Mouse (Mus musculus) kidney, adult 2 months (tissue): ENCODE data around the gene 2210010C04Rik. TPM values are rescaled to one million over a fixed set of nuclear protein-coding genes. Genes with fewer than 3 reads are reported as not detected.
"Not testable (repeated sequence)": the region's sequence is repeated elsewhere in the genome, so short reads cannot be mapped to it uniquely, and the experiment has no call there.

Source experiments
- DNase-seq: peaks from one replicate; pipeline ENCODE4 v3.0.0; 2021
- H3K27ac ChIP-seq: fragments of 200-500 bp; 2 replicates; pipeline ENCODE4 v1.5.1; 2012; ENCODE audit warnings: low read depth, low read length, control low read depth, inconsistent platforms; ENCODE audit not compliant: insufficient read depth
- H3K27me3 ChIP-seq: fragments of 200-500 bp; replicated peaks from 2 replicates; pipeline ENCODE4 v1.6.1; 2012; ENCODE audit warnings: mild to moderate bottlenecking, moderate library complexity, low read length, inconsistent platforms; ENCODE audit not compliant: control insufficient read depth, insufficient read depth
- H3K36me3 ChIP-seq: fragments of 200-500 bp; 2 replicates; pipeline ENCODE4 v1.6.1; 2012; ENCODE audit warnings: mild to moderate bottlenecking, moderate library complexity, low read length, inconsistent platforms; ENCODE audit not compliant: control insufficient read depth, insufficient read depth
- H3K4me1 ChIP-seq: fragments of 200-500 bp; 2 replicates; pipeline ENCODE4 v1.6.1; 2011; ENCODE audit warnings: low read length; ENCODE audit not compliant: control insufficient read depth, insufficient read depth
- H3K4me3 ChIP-seq: fragments of 200-500 bp; 2 replicates; pipeline ENCODE4 v1.5.1; 2011; ENCODE audit warnings: mild to moderate bottlenecking, low read depth, low read length, control low read depth; ENCODE audit not compliant: insufficient read depth
- CTCF ChIP-seq: fragments of 200-500 bp; conservative IDR thresholded peaks from 2 replicates; pipeline ENCODE4 v1.5.1; 2011; ENCODE audit warnings: low read depth, mild to moderate bottlenecking, control low read depth, low read length, moderate library complexity, mixed read lengths; ENCODE audit not compliant: insufficient read depth, insufficient read length
- POLR2A ChIP-seq: fragments of 200-500 bp; IDR thresholded peaks from one replicate; pipeline ENCODE4 v1.6.1; 2011; ENCODE audit warnings: low read depth, low read length, control low read depth
- WGBS: fragments of 180-500 bp; shearing (Covaris S2); methylation state at CpG from one replicate; pipeline ENCODE4 v1.1.7; 2018; 5-methylcytosine and 5-hydroxymethylcytosine counted together
- polyA plus RNA-seq: library from polyadenylated mRNA; depleted of rRNA; stranded (reverse); fragments of >200 nt; gene quantifications from 2 replicates; pipeline ENCODE4 v1.2.3, GENCODE M21; 2012; rRNA removed

2210010C04Rik gene
- polyA plus RNA-seq, 1 experiment: 0.05 TPM

- Histone ChIP-seq H3K4me3 (no peak overlapping the region), H3K27ac (no peak overlapping the region), H3K27me3 (no peaks in the 10 kb centered on the region), H3K4me1 (0 out of 2 replicates have a peak, but pooled peaks cover 3% of the 10 kb centered on the region), H3K36me3 (no peaks in the 10 kb centered on the region)
- whole genome bisulfite sequencing: 61% methylated on average over 2 of the region's 2 CpGs
- TF ChIP-seq CTCF (no peak), POLR2A (no peak)
- no peak for DNase-seq
These were observed 9.2 kb downstream of the 2210010C04Rik start for GRCm38 (mm10) chr6:41025873-41026650.

- TF ChIP-seq POLR2A: no peak
- TF ChIP-seq CTCF: no peak
- WGBS: 83% methylated on average over 2 of the region's 2 CpGs
- H3K27ac ChIP-seq: no peak overlapping the region
- no peaks in the 10 kb centered on the region for H3K27me3 ChIP-seq
- no peaks in the 10 kb centered on the region for H3K36me3 ChIP-seq
- no peaks in the 10 kb centered on the region for H3K4me1 ChIP-seq
- no peak overlapping the region for H3K4me3 ChIP-seq
- no peak for DNase-seq
These were observed 16.2 kb downstream of the 2210010C04Rik start for GRCm38 (mm10) chr6:41019140-41019539.

GRCm38 (mm10) chr6:41018629-41019028 is 16.7 kb downstream of the 2210010C04Rik start:
- Histone ChIP-seq H3K4me3 (no peak overlapping the region), H3K27ac (no peak overlapping the region), H3K4me1 (no peaks in the 10 kb centered on the region), H3K36me3 (no peaks in the 10 kb centered on the region), H3K27me3 (no peaks in the 10 kb centered on the region)
- TF ChIP-seq POLR2A: no peak
- no peak for TF ChIP-seq CTCF
- DNase-seq: no peak
- 65% methylated on average over 2 of the region's 2 CpGs for WGBS

- WGBS: 32% methylated on average over 4 of the region's 4 CpGs
- no peaks in the 10 kb centered on the region for H3K36me3 ChIP-seq
- no peak for DNase-seq
- no peak for TF ChIP-seq CTCF
- TF ChIP-seq POLR2A: no peak
- no peak overlapping the region for H3K27ac ChIP-seq
- H3K27me3 ChIP-seq: no peaks in the 10 kb centered on the region
- no peaks in the 10 kb centered on the region for H3K4me1 ChIP-seq
- H3K4me3 ChIP-seq: no peak overlapping the region
These were observed 20.2 kb downstream of the 2210010C04Rik start for GRCm38 (mm10) chr6:41015065-41015464.

DNA sequence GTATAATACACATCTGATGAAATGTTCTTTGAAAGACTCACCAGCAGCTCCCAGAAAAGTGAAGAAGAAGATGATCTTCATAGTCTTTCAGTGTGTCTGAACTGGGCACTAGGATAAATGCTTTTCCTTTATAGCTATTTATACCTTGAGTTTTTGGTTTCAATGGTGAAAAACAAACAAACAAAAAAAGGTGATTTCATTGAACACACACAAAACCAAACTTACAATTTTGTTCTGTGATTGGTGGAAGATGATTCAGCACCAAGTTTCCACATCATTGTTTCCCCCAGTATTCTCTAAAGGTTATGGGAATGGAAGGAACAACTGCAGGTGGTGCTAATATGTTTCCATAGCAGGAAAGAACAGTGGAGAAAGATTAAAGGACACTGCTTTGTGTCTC is 35.9 kb downstream of the 2210010C04Rik start, which contains the start of gene Gm2663:
Gene Gm2663 (minus strand): TSS at position 101 of the 400 bp plus-strand sequence.
- H3K4me3 ChIP-seq, H3K36me3 ChIP-seq: not testable (repeated sequence)

More for the DNA sequence above, 35.9 kb downstream of the 2210010C04Rik start, which contains the start of gene Gm2663:
- H3K4me1 ChIP-seq, H3K27me3 ChIP-seq, DNase-seq, H3K27ac ChIP-seq: not testable (repeated sequence)

Other genes starting within 250 kb of the 2210010C04Rik start
- not detected in 2 replicates for gene Moxd2, start 148.0 kb downstream of the 2210010C04Rik start, polyA plus RNA-seq
- gene Prss58, start 135.1 kb downstream of the 2210010C04Rik start, polyA plus RNA-seq: not detected in 2 replicates
- gene 1700074P13Rik, start 95.0 kb downstream of the 2210010C04Rik start, polyA plus RNA-seq: 0.05 TPM in 1 of 2 replicates, not detected in the other
- gene Gm4744, start 83.6 kb downstream of the 2210010C04Rik start, polyA plus RNA-seq: not detected in 2 replicates
- gene 1810009J06Rik, start 70.8 kb downstream of the 2210010C04Rik start, polyA plus RNA-seq: not detected in 2 replicates
- gene Gm2663, start 36.0 kb downstream of the 2210010C04Rik start, polyA plus RNA-seq: not detected in 2 replicates